Mouse (Mus musculus) thymus, adult 2 months (tissue): ENCODE measurements around the gene Col13a1.

ENCODE experiments used
- CTCF ChIP-seq: fragments of 200-500 bp; IDR thresholded peaks from 2 replicates; pipeline ENCODE4 v1.5.1; 2012; ENCODE audit warnings: mild to moderate bottlenecking, control low read depth, low read length, moderate library complexity, borderline replicate concordance; ENCODE audit not compliant: control insufficient read depth, poor library complexity, insufficient read depth; ENCODE audit errors: extremely low read depth
- POLR2A ChIP-seq: fragments of 200-500 bp; IDR thresholded peaks from 2 replicates; pipeline ENCODE4 v1.6.1; 2012; ENCODE audit warnings: mild to moderate bottlenecking, low read length, control low read depth, moderate library complexity; ENCODE audit not compliant: control insufficient read depth, poor library complexity, insufficient read depth; ENCODE audit errors: extremely low read depth

GRCm38 (mm10) chr10:61890294-61890693 lies 88.6 kb downstream of the Col13a1 start:
- TF ChIP-seq POLR2A (no peak), CTCF (no peak)
